Mouse (Mus musculus): ENCODE data around the gene Cdkl5.

- no peak for TF ChIP-seq CHD2 (IDR thresholded peaks at IDR 0.05; ENCODE audit: low read depth, low read length)
- TF ChIP-seq HCFC1 (IDR thresholded peaks at IDR 0.05; ENCODE audit: borderline replicate concordance, insufficient read depth, low read length): no peak
- no peak for TF ChIP-seq ZC3H11A (IDR thresholded peaks at IDR 0.05; ENCODE audit: borderline replicate concordance, low read depth, low read length)
Measured at GRCm38 (mm10) chrX:160977919-160978318, 16.6 kb downstream of the Cdkl5 start.
